Mouse (Mus musculus) cerebellum, adult 2 months (tissue): ENCODE measurements around the gene Plxnb2.

Experiments used
- CTCF ChIP-seq: fragments of 200-500 bp; IDR thresholded peaks from 2 replicates; pipeline ENCODE4 v1.5.1; 2011; ENCODE audit warnings: low read depth, mild to moderate bottlenecking, control low read depth, low read length, moderate library complexity, borderline replicate concordance; ENCODE audit not compliant: insufficient read depth
- POLR2A ChIP-seq: fragments of 200-500 bp; IDR thresholded peaks from 2 replicates; pipeline ENCODE4 v1.6.1; 2011; ENCODE audit warnings: low read length, control low read depth, borderline replicate concordance; ENCODE audit not compliant: insufficient read depth

DNA sequence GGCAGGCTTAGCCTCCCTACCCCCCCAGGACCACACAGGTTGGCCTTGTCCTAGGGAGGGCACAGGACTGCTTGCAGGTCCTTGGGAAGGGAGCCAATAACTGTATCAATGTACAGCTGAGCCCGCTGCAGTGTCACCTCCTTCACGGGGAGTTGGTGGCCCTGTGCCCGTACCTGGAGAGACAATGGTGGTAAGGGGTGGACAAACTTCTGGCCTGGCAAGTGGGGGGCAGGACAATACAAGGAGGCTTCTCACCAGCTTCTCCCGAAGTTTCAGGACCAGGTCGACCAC is 4.3 kb upstream of the Plxnb2 start:
- no peak for TF ChIP-seq CTCF
- no peak for TF ChIP-seq POLR2A
